Comparison of ENCODE assay signal across 10 mouse cellular contexts in the genomic region with DNA sequence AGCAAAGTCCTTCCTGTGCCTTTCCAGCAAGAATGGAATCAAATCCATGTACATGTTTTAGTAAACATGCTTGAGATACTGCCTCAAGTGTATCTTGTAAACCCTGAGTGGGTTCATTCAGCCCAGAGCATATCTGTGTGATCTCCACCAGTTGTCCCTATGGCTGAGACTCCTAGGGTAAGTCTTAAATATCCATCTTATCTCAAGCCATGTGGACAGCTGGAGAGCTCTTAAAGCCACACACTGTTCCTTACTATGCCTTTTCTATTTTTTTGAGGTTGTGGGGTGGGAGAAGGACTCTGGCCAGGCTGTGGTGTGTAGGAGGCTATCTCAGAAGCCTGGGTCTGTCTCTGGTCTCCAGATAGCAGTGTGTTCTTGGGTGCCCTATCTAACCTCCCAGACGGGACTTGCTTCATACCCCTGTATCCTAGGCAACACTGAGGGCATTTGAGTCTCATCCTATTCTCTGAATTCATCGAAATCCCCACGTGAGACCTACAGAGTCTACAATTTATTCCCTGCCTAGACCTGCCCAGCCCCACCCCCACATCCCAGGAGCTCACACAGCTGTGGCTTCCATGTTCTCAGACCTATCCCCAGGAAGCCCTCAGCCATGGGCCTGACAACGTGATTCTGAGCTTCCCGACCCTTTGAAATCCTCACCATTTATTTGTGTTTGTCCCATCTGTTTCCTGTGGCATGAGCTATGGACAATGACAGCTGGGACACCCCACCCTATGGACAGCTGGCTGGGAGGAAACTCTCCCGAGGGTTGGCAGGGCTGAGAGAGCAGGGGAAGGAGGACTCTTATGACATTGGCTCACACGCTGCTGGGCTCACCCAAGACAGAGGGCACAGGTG.
DNase-seq lines count a peak whose midpoint lies in the region; ATAC-seq and TF ChIP-seq lines count a peak whose summit lies in the region.
"Had no signal": no experiment of that assay in that cellular context is flagged by ENCODE, and none has a peak within 500 bp of the region (broad histone marks: within the 10 kb centered on the region; RNA-seq: fewer than 3 reads in every experiment).

No protein-coding gene starts in this region.

- H3K9ac ChIP-seq in hindbrain, embryonic 12.5 days = no peak overlapping the region
- H3K9ac ChIP-seq in hindbrain, embryonic 14.5 days = no peak overlapping the region
- no peak overlapping the region for H3K9ac ChIP-seq in stomach, embryonic 15.5 days
- no peak overlapping the region for H3K9ac ChIP-seq in stomach, postnatal 0 days (ENCODE audit: low read length)
- no peak overlapping the region for H3K9ac ChIP-seq in liver, postnatal 0 days (replicated peaks)

- no peaks in the 10 kb centered on the region for H3K36me3 ChIP-seq in hindbrain, embryonic 12.5 days
- no peaks in the 10 kb centered on the region for H3K36me3 ChIP-seq in hindbrain, embryonic 14.5 days (replicated peaks; ENCODE audit: control insufficient read depth, insufficient read depth)
- no peaks in the 10 kb centered on the region for H3K36me3 ChIP-seq in stomach, embryonic 15.5 days
- H3K36me3 ChIP-seq in stomach, postnatal 0 days (ENCODE audit: control insufficient read depth, insufficient read depth, low read length) = no peaks in the 10 kb centered on the region
- no peaks in the 10 kb centered on the region for H3K36me3 ChIP-seq in liver, postnatal 0 days (replicated peaks; ENCODE audit: insufficient read depth, low read length)
- H3K36me3 ChIP-seq: heart, embryonic 10.5 days had no signal

- peaks cover 12% of the 10 kb centered on the region; the same call in 1 of the 2 replicates for H3K4me1 ChIP-seq in hindbrain, embryonic 12.5 days
- no peaks in the 10 kb centered on the region for H3K4me1 ChIP-seq in hindbrain, embryonic 14.5 days (replicated peaks; ENCODE audit: control insufficient read depth, insufficient read depth, low read length)
- H3K4me1 ChIP-seq in stomach, embryonic 15.5 days = peaks cover 7% of the 10 kb centered on the region
- H3K4me1 ChIP-seq in stomach, postnatal 0 days (replicated peaks; ENCODE audit: control insufficient read depth, insufficient read depth) = no peaks in the 10 kb centered on the region
- peaks cover 5% of the 10 kb centered on the region; the same call in 1 of the 2 replicates for H3K4me1 ChIP-seq in liver, postnatal 0 days (ENCODE audit: insufficient read depth)

- H3K4me2 ChIP-seq in hindbrain, embryonic 12.5 days (replicated peaks) = no peak overlapping the region
- no peak overlapping the region for H3K4me2 ChIP-seq in hindbrain, embryonic 14.5 days (replicated peaks)
- no peak overlapping the region for H3K4me2 ChIP-seq in stomach, embryonic 15.5 days
- H3K4me2 ChIP-seq in stomach, postnatal 0 days (replicated peaks; ENCODE audit: low read depth) = no peak overlapping the region
- H3K4me2 ChIP-seq in liver, postnatal 0 days (ENCODE audit: low read depth, low read length) = no peak overlapping the region

- peak; percentile 72 for ATAC-seq in hindbrain, embryonic 12.5 days (ENCODE audit: low FRiP score)
- no peak for ATAC-seq in hindbrain, embryonic 14.5 days (ENCODE audit: low FRiP score)
- peak; percentile 17; the same call in 1 of the 2 replicates for ATAC-seq in stomach, embryonic 15.5 days (ENCODE audit: insufficient read depth, low FRiP score, low read depth)
- ATAC-seq in stomach, postnatal 0 days (ENCODE audit: low FRiP score, low TSS enrichment) = no peak
- peak; percentile 54 for ATAC-seq in liver, postnatal 0 days

- no peak overlapping the region for H3K27ac ChIP-seq in hindbrain, embryonic 12.5 days
- no peak overlapping the region for H3K27ac ChIP-seq in hindbrain, embryonic 14.5 days
- H3K27ac ChIP-seq in stomach, embryonic 15.5 days = no peak overlapping the region
- no peak overlapping the region for H3K27ac ChIP-seq in stomach, postnatal 0 days (replicated peaks)
- no peak overlapping the region for H3K27ac ChIP-seq in liver, postnatal 0 days (ENCODE audit: low read depth)
- H3K27ac ChIP-seq: heart, embryonic 10.5 days had no signal

- DNase-seq in hindbrain, embryonic 14.5 days (ENCODE audit: low spot score) = no peak
- no peak for DNase-seq in stomach, postnatal 0 days (ENCODE audit: low spot score)
- no peak for DNase-seq in liver, postnatal 0 days
- DNase-seq in B cell, adult 2 months = no peak
- no peak for DNase-seq in cerebellum, adult 11-12 months
- no peak for DNase-seq in right cerebral cortex, adult 18-20 months
- DNase-seq: adrenal gland, postnatal 36 days had no signal

- H3K27me3 ChIP-seq in hindbrain, embryonic 12.5 days = peaks cover 14% of the 10 kb centered on the region; the same call in 1 of the 2 replicates
- no peaks in the 10 kb centered on the region for H3K27me3 ChIP-seq in hindbrain, embryonic 14.5 days (ENCODE audit: control insufficient read depth, insufficient read depth, low read length)
- 0 out of 2 replicates have a peak, but pooled peaks cover 4% of the 10 kb centered on the region for H3K27me3 ChIP-seq in stomach, embryonic 15.5 days (replicated peaks)
- H3K27me3 ChIP-seq in stomach, postnatal 0 days (ENCODE audit: control insufficient read depth, insufficient read depth, low read length) = no peaks in the 10 kb centered on the region; the same call in 1 of the 2 replicates
- H3K27me3 ChIP-seq in liver, postnatal 0 days (ENCODE audit: insufficient read depth, low read length) = no peaks in the 10 kb centered on the region

- H3K9me3 ChIP-seq in hindbrain, embryonic 12.5 days (replicated peaks) = no peaks in the 10 kb centered on the region
- no peaks in the 10 kb centered on the region for H3K9me3 ChIP-seq in hindbrain, embryonic 14.5 days (ENCODE audit: control insufficient read depth, low read length)
- no peaks in the 10 kb centered on the region for H3K9me3 ChIP-seq in stomach, embryonic 15.5 days
- H3K9me3 ChIP-seq in stomach, postnatal 0 days (ENCODE audit: control insufficient read depth, low read length) = no peaks in the 10 kb centered on the region
- H3K9me3 ChIP-seq in liver, postnatal 0 days (ENCODE audit: low read length) = no peaks in the 10 kb centered on the region
- H3K9me3 ChIP-seq: heart, embryonic 10.5 days had no signal

- WGBS in hindbrain, embryonic 12.5 days = 43% methylated on average over 7 of the region's 7 CpGs
- 25% methylated on average over 7 of the region's 7 CpGs for WGBS in hindbrain, embryonic 14.5 days
- WGBS in stomach, embryonic 15.5 days = 43% methylated on average over 7 of the region's 7 CpGs
- 49% methylated on average over 7 of the region's 7 CpGs for WGBS in stomach, postnatal 0 days
- WGBS in liver, postnatal 0 days (ENCODE audit: insufficient replicate concordance) = 32% methylated on average over 7 of the region's 7 CpGs

- no peak overlapping the region for H3K4me3 ChIP-seq in hindbrain, embryonic 12.5 days
- no peak overlapping the region for H3K4me3 ChIP-seq in hindbrain, embryonic 14.5 days (replicated peaks; ENCODE audit: low read length)
- H3K4me3 ChIP-seq in stomach, embryonic 15.5 days (replicated peaks) = no peak overlapping the region
- no peak overlapping the region for H3K4me3 ChIP-seq in stomach, postnatal 0 days (ENCODE audit: low read depth, low read length)
- no peak overlapping the region for H3K4me3 ChIP-seq in liver, postnatal 0 days (ENCODE audit: low read depth, low read length)
- H3K4me3 ChIP-seq: heart, embryonic 10.5 days had no signal

- no peak for TF ChIP-seq CTCF in stomach, postnatal 0 days (IDR thresholded peaks at IDR 0.05; ENCODE audit: low read depth)
- TF ChIP-seq CTCF in liver, postnatal 0 days (IDR thresholded peaks at IDR 0.05; ENCODE audit: low read depth) = no peak

- no peak for TF ChIP-seq EP300 in stomach, postnatal 0 days (optimal IDR thresholded peaks at IDR 0.05)
- peak; percentile 28; the same call in 1 of the 2 replicates for TF ChIP-seq EP300 in liver, postnatal 0 days (IDR thresholded peaks at IDR 0.05; ENCODE audit: low read depth)

Comparison
In these comparisons a context has a peak if more than half of its experiments do, and no peak if none do; other contexts are left out.
1. ATAC-seq: peak in hindbrain, embryonic 12.5 days (single experiment), stomach, embryonic 15.5 days (single experiment) and liver, postnatal 0 days (single experiment); none in hindbrain, embryonic 14.5 days (single experiment) and stomach, postnatal 0 days (single experiment).